Mouse (Mus musculus) C2C12 (cell line): Measurements from ENCODE around the gene 4931406P16Rik. TPM values are rescaled to one million over a fixed set of nuclear protein-coding genes. Genes with fewer than 3 reads are reported as not detected.

Experiments used
- H3K27me3 ChIP-seq: one replicate; pipeline ENCODE4 v1.6.1; 2011; ENCODE audit not compliant: control insufficient read depth, insufficient read depth, insufficient read length
- H3K36me3 ChIP-seq: one replicate; pipeline ENCODE4 v1.6.1; 2011; ENCODE audit not compliant: control insufficient read depth, insufficient read depth
- H3K4me3 ChIP-seq: one replicate; pipeline ENCODE4 v1.5.1; 2011; ENCODE audit warnings: mild to moderate bottlenecking, control low read depth; ENCODE audit not compliant: poor library complexity, insufficient read depth, severe bottlenecking
- H3K79me2 ChIP-seq: one replicate; pipeline ENCODE4 v1.6.1; 2011; ENCODE audit not compliant: control insufficient read depth, insufficient read depth
- H3K79me3 ChIP-seq: one replicate; pipeline ENCODE4 v1.6.1; 2011; ENCODE audit warnings: low read depth, control low read depth
- H3ac ChIP-seq: one replicate; pipeline ENCODE3; 2011; ENCODE audit warnings: low read depth; ENCODE audit not compliant: control insufficient read depth, insufficient read length
- CEBPB ChIP-seq: IDR thresholded peaks from one replicate; pipeline ENCODE4 v1.6.1; 2011; ENCODE audit warnings: low read depth, mild to moderate bottlenecking, control low read depth, moderate library complexity
- CTCF ChIP-seq: IDR thresholded peaks from one replicate; pipeline ENCODE4 v1.5.1; 2011; ENCODE audit not compliant: control insufficient read depth, insufficient read depth, insufficient read length
- FOSL1 ChIP-seq: IDR thresholded peaks from one replicate; pipeline ENCODE4 v1.8.0; 2011; ENCODE audit warnings: mild to moderate bottlenecking, low read length; ENCODE audit not compliant: poor library complexity, insufficient read depth, severe bottlenecking
- MAX ChIP-seq: IDR thresholded peaks from one replicate; pipeline ENCODE4 v1.6.1; 2011; ENCODE audit warnings: mild to moderate bottlenecking, control low read depth
- MYOD1 ChIP-seq: IDR thresholded peaks from one replicate; pipeline ENCODE4 v1.6.1; 2011; ENCODE audit warnings: low read depth; ENCODE audit not compliant: control insufficient read depth, insufficient read length
- MYOG ChIP-seq: IDR thresholded peaks from one replicate; pipeline ENCODE4 v1.6.1; 2011; ENCODE audit not compliant: control insufficient read depth, insufficient read length; ENCODE audit errors: extremely low read depth
- USF1 ChIP-seq: IDR thresholded peaks from one replicate; pipeline ENCODE4 v1.6.1; 2011; ENCODE audit warnings: low read depth, mild to moderate bottlenecking, control low read depth, moderate library complexity
- polyA plus RNA-seq: library from polyadenylated mRNA; unstranded; fragments of >200 nt; fragmentation: generic; extraction: Trizol; gene quantifications from one replicate; pipeline ENCODE4 v1.2.1, GENCODE M21; 2012; ENCODE audit warnings: missing spikeins

4931406P16Rik gene
- polyA plus RNA-seq, 1 experiment = 13.2 TPM

DNA sequence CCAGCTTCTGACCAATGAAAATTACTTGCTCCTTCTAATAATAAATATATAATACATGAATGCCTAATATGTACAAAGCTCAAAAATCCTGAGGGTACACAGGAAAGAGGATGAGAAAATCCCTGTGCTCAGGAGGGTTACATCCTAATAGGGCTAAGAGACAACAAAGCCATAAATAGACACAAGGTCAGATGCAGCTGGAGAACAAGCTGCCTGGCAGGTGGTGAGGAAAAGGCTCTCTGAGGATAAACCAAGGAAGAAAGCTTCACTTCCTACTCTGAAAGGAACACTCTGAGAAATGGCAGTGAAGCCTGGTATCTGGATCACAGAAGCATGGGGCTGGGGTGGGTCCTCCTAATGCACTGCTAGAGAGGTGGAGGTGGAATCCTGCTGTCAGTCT lies 46.9 kb downstream of the 4931406P16Rik start:
- Histone ChIP-seq H3ac (no peak overlapping the region), H3K79me3 (peaks cover 16% of the 10 kb centered on the region), H3K4me3 (no peak overlapping the region), H3K27me3 (no peaks in the 10 kb centered on the region), H3K36me3 (peaks cover 21% of the 10 kb centered on the region), H3K79me2 (peaks cover 55% of the 10 kb centered on the region)
- TF ChIP-seq MAX (no peak), USF1 (no peak), CEBPB (no peak), CTCF (no peak), MYOG (no peak), MYOD1 (no peak), FOSL1 (no peak)

DNA sequence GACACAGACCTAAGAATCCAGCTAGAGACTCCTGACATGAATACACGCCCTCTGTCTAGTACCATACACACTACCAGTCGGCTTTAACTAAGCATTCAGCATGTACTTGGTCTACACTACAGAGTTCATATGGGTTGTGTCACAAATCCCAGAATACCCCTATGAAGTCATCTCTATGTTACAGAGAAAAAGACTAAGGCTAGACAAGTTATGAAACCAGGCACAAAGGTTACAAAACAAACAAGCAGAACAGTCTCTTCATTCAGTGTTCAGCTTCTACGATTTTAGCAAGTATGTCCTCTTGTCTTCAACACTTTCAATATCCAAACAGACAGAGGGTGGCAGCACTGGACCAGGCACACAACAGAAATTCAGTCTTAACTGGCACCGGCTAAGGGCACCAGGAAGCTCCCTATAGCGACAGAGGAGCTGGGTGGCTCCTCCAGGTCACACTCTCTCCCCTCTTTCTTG lies 47.4 kb downstream of the 4931406P16Rik start:
- Histone ChIP-seq H3K79me3 (peaks cover 11% of the 10 kb centered on the region), H3ac (peak overlapping the region; percentile 20), H3K36me3 (peaks cover 24% of the 10 kb centered on the region), H3K79me2 (peaks cover 50% of the 10 kb centered on the region), H3K4me3 (no peak overlapping the region), H3K27me3 (no peaks in the 10 kb centered on the region)
- TF ChIP-seq CTCF (peak; percentile 47), MYOD1 (no peak)

- Histone ChIP-seq H3K27me3 (no peaks in the 10 kb centered on the region), H3K4me3 (no peak overlapping the region), H3K79me3 (peaks cover 9% of the 10 kb centered on the region), H3ac (no peak overlapping the region), H3K79me2 (peaks cover 39% of the 10 kb centered on the region), H3K36me3 (peaks cover 37% of the 10 kb centered on the region)
- TF ChIP-seq MYOD1 (no peak), USF1 (no peak), CEBPB (no peak), FOSL1 (no peak), MAX (no peak), MYOG (no peak), CTCF (no peak)
Observed at GRCm38 (mm10) chr7:34263437-34263836, 49.9 kb downstream of the 4931406P16Rik start.

DNA sequence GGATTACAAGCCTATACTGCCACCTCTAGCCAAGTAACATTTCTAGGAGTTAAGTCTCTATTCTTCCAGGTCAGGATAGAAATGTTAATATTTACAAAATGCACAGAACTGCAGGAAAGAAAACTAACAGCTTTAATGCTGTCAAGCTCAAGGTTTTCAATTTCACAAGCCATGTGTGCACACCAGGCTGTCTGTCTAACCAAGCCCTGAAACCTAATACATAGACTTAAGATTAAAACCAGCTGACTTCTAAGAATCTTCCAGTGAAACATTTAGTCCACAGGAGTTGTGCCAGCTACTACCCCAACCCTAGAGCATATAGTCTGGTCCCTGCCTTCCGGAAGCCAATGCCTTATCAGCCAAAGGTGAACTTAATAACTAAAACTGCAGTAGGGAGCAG lies 54.9 kb downstream of the 4931406P16Rik start:
- Histone ChIP-seq H3ac (no peak overlapping the region), H3K27me3 (no peaks in the 10 kb centered on the region), H3K79me2 (no peaks in the 10 kb centered on the region), H3K4me3 (no peak overlapping the region), H3K36me3 (peaks cover 79% of the 10 kb centered on the region), H3K79me3 (no peaks in the 10 kb centered on the region)
- no peak for TF ChIP-seq CEBPB
- no peak for TF ChIP-seq FOSL1
- TF ChIP-seq CTCF = no peak

DNA sequence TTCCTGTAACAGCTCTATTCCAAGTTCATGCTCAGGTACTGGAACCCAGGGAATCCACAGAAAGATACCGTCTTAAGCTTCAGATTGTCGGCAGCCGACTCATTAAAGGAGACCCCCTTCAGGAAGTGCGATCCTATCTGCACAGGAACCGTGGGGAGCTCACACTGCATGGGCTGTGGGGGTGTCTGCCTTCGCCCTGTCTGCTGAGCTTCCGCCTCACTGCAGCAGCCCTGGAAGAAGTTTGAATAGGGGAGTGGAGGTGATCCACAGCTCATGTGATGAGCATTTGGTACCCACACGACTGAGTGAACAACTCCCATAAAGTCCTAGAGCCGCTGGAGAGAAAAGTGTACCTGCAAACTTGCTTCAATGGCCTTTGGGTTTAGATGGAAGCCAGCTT lies 56.1 kb downstream of the 4931406P16Rik start:
- Histone ChIP-seq H3K79me2 (no peaks in the 10 kb centered on the region), H3K27me3 (no peaks in the 10 kb centered on the region), H3ac (no peak overlapping the region), H3K4me3 (no peak overlapping the region), H3K79me3 (no peaks in the 10 kb centered on the region), H3K36me3 (peaks cover 79% of the 10 kb centered on the region)
- TF ChIP-seq MYOD1 (no peak), CTCF (no peak), MYOG (no peak), CEBPB (no peak), USF1 (no peak), FOSL1 (no peak), MAX (no peak)

GRCm38 (mm10) chr7:34255916-34256315 lies 57.4 kb downstream of the 4931406P16Rik start:
- TF ChIP-seq MYOG = no peak
- TF ChIP-seq FOSL1 = no peak
- TF ChIP-seq MAX = no peak
- TF ChIP-seq CEBPB = no peak
- TF ChIP-seq MYOD1 = no peak
- no peak for TF ChIP-seq USF1
- TF ChIP-seq CTCF = no peak
- peaks cover 75% of the 10 kb centered on the region for H3K36me3 ChIP-seq

DNA sequence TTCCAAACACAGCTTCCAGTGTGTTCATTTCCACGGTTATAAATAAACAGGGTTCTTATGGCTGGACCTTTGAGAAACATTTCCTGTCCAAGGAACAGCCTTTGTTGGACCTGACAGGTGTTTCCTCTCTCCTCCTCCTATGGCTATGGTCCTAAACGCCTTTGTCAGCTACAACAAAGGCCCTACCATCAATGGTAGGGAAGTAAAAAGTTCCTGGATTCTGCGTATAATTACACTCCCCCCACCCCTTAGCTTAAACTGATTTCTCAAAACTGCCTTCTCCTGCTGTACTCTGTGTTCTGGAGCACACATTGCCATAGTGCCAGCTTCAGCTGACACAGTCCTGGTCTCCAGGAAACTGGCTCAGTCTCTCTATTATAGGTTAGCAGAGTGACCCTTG lies 58.2 kb downstream of the 4931406P16Rik start:
- H3K27me3 ChIP-seq = no peaks in the 10 kb centered on the region
- TF ChIP-seq MYOG = no peak
- TF ChIP-seq MYOD1 = no peak
- TF ChIP-seq USF1 = no peak
- no peak for TF ChIP-seq CEBPB
- TF ChIP-seq FOSL1 = no peak
- H3K4me3 ChIP-seq = no peak overlapping the region
- no peak overlapping the region for H3ac ChIP-seq
- peaks cover 78% of the 10 kb centered on the region for H3K36me3 ChIP-seq
- H3K79me2 ChIP-seq = no peaks in the 10 kb centered on the region
- H3K79me3 ChIP-seq = peaks cover 3% of the 10 kb centered on the region

More at GRCm38 (mm10) chr7:34255916-34256315, 57.4 kb downstream of the 4931406P16Rik start:
- H3K4me3 ChIP-seq = no peak overlapping the region
- no peaks in the 10 kb centered on the region for H3K27me3 ChIP-seq
- H3ac ChIP-seq = no peak overlapping the region
- H3K79me2 ChIP-seq = no peaks in the 10 kb centered on the region
- H3K79me3 ChIP-seq = peaks cover 2% of the 10 kb centered on the region
